29 mouse cellular contexts compared by ENCODE assay signal in the genomic region with DNA sequence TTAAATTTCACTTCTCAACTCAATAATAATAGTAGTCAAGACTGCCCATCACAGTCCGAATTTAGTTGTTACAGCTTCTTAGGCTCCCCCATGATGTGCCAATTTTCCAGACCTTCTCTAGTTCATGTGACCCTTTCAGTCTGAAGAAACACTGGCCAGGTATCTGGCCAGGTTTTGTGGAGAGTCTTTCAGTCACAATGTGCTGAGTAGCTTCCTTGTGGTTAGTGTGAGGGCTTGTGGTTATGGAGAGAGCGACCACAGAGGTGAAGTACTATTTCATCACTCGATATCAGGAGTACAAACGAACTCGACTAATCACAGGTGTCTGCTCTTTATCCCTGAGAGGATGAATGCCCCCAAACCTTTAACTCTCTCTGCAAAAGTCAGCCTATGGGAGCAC. TPM values are rescaled to one million over a fixed set of nuclear protein-coding genes. Genes with fewer than 3 reads are reported as not detected.
DNase-seq lines count a peak whose midpoint lies in the region; ATAC-seq lines count a peak whose summit lies in the region.
"Had no signal": no experiment of that assay in that cellular context is flagged by ENCODE, and none has a peak within 500 bp of the region (broad histone marks: within the 10 kb centered on the region; RNA-seq: fewer than 3 reads in every experiment).

No protein-coding gene starts in this region.

- H3K27me3 ChIP-seq in heart, embryonic 12.5 days (replicated peaks), result no peaks in the 10 kb centered on the region
- H3K27me3 ChIP-seq: CH12.LX; embryonic facial prominence, embryonic 13.5 days; embryonic facial prominence, embryonic 15.5 days; forebrain, embryonic 13.5 days; forebrain, embryonic 15.5 days had no signal

- H3K36me3 ChIP-seq in heart, embryonic 12.5 days, result no peaks in the 10 kb centered on the region
- H3K36me3 ChIP-seq: embryonic facial prominence, embryonic 13.5 days; embryonic facial prominence, embryonic 15.5 days; forebrain, embryonic 10.5 days; forebrain, embryonic 15.5 days; G1E had no signal

- 0 out of 2 replicates have a peak, but pooled peaks cover 2% of the 10 kb centered on the region for H3K4me1 ChIP-seq in heart, embryonic 12.5 days (replicated peaks)

- ATAC-seq in heart, embryonic 12.5 days (ENCODE audit: insufficient number of reproducible peaks, low FRiP score), result no peak
- peak; percentile 47 to 59; a peak in 1 of 4 replicates for ATAC-seq in hematopoietic stem cell, adult 5-6 weeks (replicated peaks in 1 of 2; ENCODE audit: insufficient read depth in 1 of 2, low FRiP score in 2 of 2, low TSS enrichment in 1 of 2, low read depth in 1 of 2, poor library complexity in 2 of 2, severe bottlenecking in 2 of 2)
- ATAC-seq in megakaryocyte progenitor cell, adult 5-6 weeks (replicated peaks; ENCODE audit: poor library complexity), result peak; percentile 37; the same call in 1 of the 2 replicates
- no peak for ATAC-seq in frontal cortex, adult (ENCODE audit: low TSS enrichment)
- ATAC-seq: activated CD4-positive, CD25-positive, alpha-beta regulatory T cell, adult 4 months; CD4-positive, CD25-positive, alpha-beta regulatory T cell, adult 4 months; forebrain, embryonic 13.5 days; forebrain, embryonic 15.5 days; Patski had no signal

- intact Hi-C loops in left cerebral cortex, postnatal 10 days (cut with DNase I), result no loop called here

- H3K9ac ChIP-seq in heart, embryonic 12.5 days, result no peak overlapping the region
- H3K9ac ChIP-seq: embryonic facial prominence, embryonic 13.5 days; embryonic facial prominence, embryonic 15.5 days; forebrain, embryonic 13.5 days; forebrain, embryonic 15.5 days had no signal

- H3K9me3 ChIP-seq in heart, embryonic 12.5 days (replicated peaks), result no peaks in the 10 kb centered on the region
- H3K9me3 ChIP-seq: embryonic facial prominence, embryonic 13.5 days; embryonic facial prominence, embryonic 15.5 days; forebrain, embryonic 10.5 days; forebrain, embryonic 13.5 days; forebrain, embryonic 15.5 days; G1E had no signal

- peak; percentile 55 for DNase-seq in heart, adult 11 months
- DNase-seq in lung, postnatal 36 days, result peak; percentile 4
- DNase-seq in lung, adult 18-20 months, result no peak
- DNase-seq in left cerebral cortex, postnatal 10 days (ENCODE audit: extremely low spot score in 1 of 2, low spot score in 2 of 2), result no peak
- DNase-seq: adrenal gland, adult 8-10 months; adrenal gland, postnatal 14 days; B cell, adult 2 months; cerebellum, adult 11 months; cerebellum, adult 18-20 months; cerebellum, adult 8-10 months; cerebellum, adult 9-11 months; cerebellum, postnatal 14 days; cerebellum, postnatal 36 days; embryo, embryonic 11 days had no signal

- H3K27ac ChIP-seq in heart, embryonic 12.5 days (ENCODE audit: poor library complexity, severe bottlenecking), result no peak overlapping the region
- H3K27ac ChIP-seq: embryonic facial prominence, embryonic 13.5 days; embryonic facial prominence, embryonic 15.5 days; forebrain, embryonic 10.5 days; forebrain, embryonic 13.5 days; forebrain, embryonic 15.5 days had no signal

- no peak overlapping the region for H3K4me2 ChIP-seq in heart, embryonic 12.5 days
- H3K4me2 ChIP-seq: embryonic facial prominence, embryonic 13.5 days; embryonic facial prominence, embryonic 15.5 days; forebrain, embryonic 13.5 days; forebrain, embryonic 15.5 days had no signal

- no peak overlapping the region for H3K4me3 ChIP-seq in heart, embryonic 12.5 days
- H3K4me3 ChIP-seq: embryonic facial prominence, embryonic 13.5 days; embryonic facial prominence, embryonic 15.5 days; erythroblast, embryonic 14.5 days; forebrain, embryonic 10.5 days; forebrain, embryonic 13.5 days; forebrain, embryonic 15.5 days had no signal

- WGBS in heart, embryonic 12.5 days, result 84% methylated on average over 5 of the region's 5 CpGs

RNA-seq across cellular contexts. Expression of gene F13a1, which starts 56.0 kb away (rescaled TPM):
- 4.8 and 4.9 TPM in 2 replicates for polyA plus RNA-seq in heart, embryonic 12.5 days (2016; fragmentation: Nextera tagmentation; extraction: Ambion mirVana)
- 7.2 and 27.0 TPM in 2 replicates for total RNA-seq in hematopoietic stem cell, adult 5-6 weeks (2017)
- total RNA-seq in megakaryocyte progenitor cell, adult 5-6 weeks (2015), result 211 and 262 TPM in 2 replicates
- total RNA-seq in megakaryocyte progenitor cell, adult 5-6 weeks (2017), result 337 and 409 TPM in 2 replicates
- total RNA-seq in left cerebral cortex, postnatal 10 days (2021), result 1 to 10 TPM; 2.5 to 3.7 TPM
- polyA plus RNA-seq: G1E, Patski had no signal

Comparison
In these comparisons a context has a peak if more than half of its experiments do, and no peak if none do; other contexts are left out.
1. DNase-seq: peak in heart, adult 11 months (single experiment) and lung, postnatal 36 days (single experiment); none in lung, adult 18-20 months (0 of 2) and left cerebral cortex, postnatal 10 days (0 of 2).
2. ATAC-seq: peak in hematopoietic stem cell, adult 5-6 weeks (2 of 2) and megakaryocyte progenitor cell, adult 5-6 weeks (single experiment); none in heart, embryonic 12.5 days (single experiment) and frontal cortex, adult (single experiment).